Mouse (Mus musculus): ENCODE results near the gene Zc3h18. TPM values are rescaled to one million over a fixed set of nuclear protein-coding genes. Genes with fewer than 3 reads are reported as not detected.

The Zc3h18 gene
- polyA plus RNA-seq, 1 experiment from 2014 or later: 32.4 TPM

- H3K4me2 ChIP-seq (ENCODE audit: low read depth, low read length): peak within 1 kb of the TSS; percentile 89
- peak within 1 kb of the TSS; percentile 99 for H3K27ac ChIP-seq (ENCODE audit: low read length)
- no peaks in the 10 kb centered on the region for H3K9me3 ChIP-seq (replicated peaks; ENCODE audit: control insufficient read depth, low read length)
- H3K4me1 ChIP-seq (ENCODE audit: control insufficient read depth, insufficient read depth, low read length): peaks cover 24% of the 10 kb centered on the region
- H3K9ac ChIP-seq (ENCODE audit: low read length): peak within 1 kb of the TSS; percentile 88
- no peaks in the 10 kb centered on the region for H3K27me3 ChIP-seq (ENCODE audit: control insufficient read depth, insufficient read depth, low read length)
- H3K4me3 ChIP-seq (replicated peaks; ENCODE audit: low read length): peak within 1 kb of the TSS; percentile 74
- under 1% methylated on average over 47 of the region's 47 CpGs for WGBS
- peak; percentile 97 for ATAC-seq (ENCODE audit: insufficient read depth, low FRiP score)
- 0 out of 2 replicates have a peak, but pooled peaks cover 4% of the 10 kb centered on the region for H3K36me3 ChIP-seq (ENCODE audit: control insufficient read depth, insufficient read depth, low read length)
These were observed 67.0 kb downstream of the Zc3h18 start, which contains the start of gene Mvd for GRCm38 (mm10) chr8:122443262-122444006. Gene Mvd (minus strand): TSS chr8:122443422.

GRCm38 (mm10) chr8:122444058-122444748 is 67.8 kb downstream of the Zc3h18 start:
- no peaks in the 10 kb centered on the region for H3K9me3 ChIP-seq (replicated peaks; ENCODE audit: control insufficient read depth, low read length)
- H3K27me3 ChIP-seq (ENCODE audit: control insufficient read depth, insufficient read depth, low read length): no peaks in the 10 kb centered on the region
- 0 out of 2 replicates have a peak, but pooled peaks cover 3% of the 10 kb centered on the region for H3K36me3 ChIP-seq (ENCODE audit: control insufficient read depth, insufficient read depth, low read length)
- peak; percentile 69 for ATAC-seq (ENCODE audit: insufficient read depth, low FRiP score)
- peak overlapping the region; percentile 99 for H3K27ac ChIP-seq (ENCODE audit: low read length)
- H3K4me2 ChIP-seq (ENCODE audit: low read depth, low read length): peak overlapping the region; percentile 83
- peak overlapping the region; percentile 88 for H3K9ac ChIP-seq (ENCODE audit: low read length)
- H3K4me3 ChIP-seq (replicated peaks; ENCODE audit: low read length): peak overlapping the region; percentile 74
- peaks cover 21% of the 10 kb centered on the region for H3K4me1 ChIP-seq (ENCODE audit: control insufficient read depth, insufficient read depth, low read length)
- 4% methylated on average over 19 of the region's 19 CpGs for WGBS

DNA sequence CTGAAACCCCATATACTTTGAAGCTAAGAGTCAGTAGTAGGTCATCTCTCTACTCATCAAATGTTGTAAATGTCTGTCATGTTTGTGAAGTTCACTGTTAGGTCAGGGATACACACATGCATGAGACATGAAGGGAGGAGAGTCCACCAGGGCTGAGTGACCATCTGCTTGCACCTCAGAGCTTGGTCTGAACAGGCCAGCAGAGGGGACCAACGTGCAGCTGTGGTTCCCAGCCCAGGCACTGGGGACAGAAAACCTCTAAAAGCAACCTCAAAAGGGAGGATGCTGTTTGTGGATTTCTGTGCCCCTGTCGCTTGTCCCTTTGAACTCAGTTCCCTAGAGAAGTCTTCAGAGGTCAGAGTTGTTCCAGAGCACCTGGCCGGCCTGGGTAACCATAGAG is 68.8 kb downstream of the Zc3h18 start:
- ATAC-seq (ENCODE audit: insufficient read depth, low FRiP score): no peak
- Histone ChIP-seq H3K9ac (ENCODE audit: low read length) (no peak overlapping the region), H3K4me2 (ENCODE audit: low read depth, low read length) (peak overlapping the region; percentile 83; the same call in 1 of the 2 replicates), H3K27me3 (ENCODE audit: control insufficient read depth, insufficient read depth, low read length) (no peaks in the 10 kb centered on the region), H3K27ac (ENCODE audit: low read length) (no peak overlapping the region), H3K9me3 (replicated peaks; ENCODE audit: control insufficient read depth, low read length) (no peaks in the 10 kb centered on the region), H3K4me1 (ENCODE audit: control insufficient read depth, insufficient read depth, low read length) (peaks cover 21% of the 10 kb centered on the region), H3K36me3 (ENCODE audit: control insufficient read depth, insufficient read depth, low read length) (no peaks in the 10 kb centered on the region), H3K4me3 (replicated peaks; ENCODE audit: low read length) (no peak overlapping the region)
- 53% methylated on average over 3 of the region's 3 CpGs for WGBS

DNA sequence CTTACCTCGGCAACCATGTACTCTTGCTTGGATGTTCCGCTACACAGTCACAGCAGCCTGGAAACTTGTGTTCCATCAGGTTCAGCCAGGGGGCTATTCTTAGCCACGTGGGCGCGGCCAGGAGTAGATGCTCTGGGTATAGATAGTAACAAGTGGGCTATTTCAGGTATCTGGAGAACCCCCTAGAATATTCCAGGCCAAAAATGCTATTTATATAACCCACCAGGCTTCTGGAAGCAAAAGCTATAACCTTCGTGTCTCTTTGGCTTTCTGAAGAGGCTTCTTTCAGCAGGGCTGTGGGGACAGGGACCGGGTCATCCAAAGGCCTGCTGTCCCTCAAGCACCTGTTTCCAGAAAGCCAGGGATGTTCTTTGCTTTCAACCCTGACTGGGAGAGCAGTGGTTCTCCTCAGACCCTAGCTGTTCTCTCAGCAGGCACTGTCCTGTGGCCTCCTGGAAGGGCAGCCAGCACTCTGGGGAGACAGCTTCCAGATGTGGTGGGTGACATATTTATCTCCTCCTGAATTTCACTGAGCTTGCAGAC is 74.8 kb downstream of the Zc3h18 start:
- H3K9ac ChIP-seq (ENCODE audit: low read length): no peak overlapping the region
- H3K9me3 ChIP-seq (replicated peaks; ENCODE audit: control insufficient read depth, low read length): no peaks in the 10 kb centered on the region
- H3K27me3 ChIP-seq (ENCODE audit: control insufficient read depth, insufficient read depth, low read length): no peaks in the 10 kb centered on the region
- H3K4me3 ChIP-seq (replicated peaks; ENCODE audit: low read length): no peak overlapping the region
- H3K4me1 ChIP-seq (ENCODE audit: control insufficient read depth, insufficient read depth, low read length): no peaks in the 10 kb centered on the region; the same call in 1 of the 2 replicates
- H3K36me3 ChIP-seq (ENCODE audit: control insufficient read depth, insufficient read depth, low read length): no peaks in the 10 kb centered on the region
- no peak overlapping the region for H3K4me2 ChIP-seq (ENCODE audit: low read depth, low read length)
- WGBS: 55% methylated on average over 7 of the region's 7 CpGs
- H3K27ac ChIP-seq (ENCODE audit: low read length): no peak overlapping the region
- no peak for ATAC-seq (ENCODE audit: insufficient read depth, low FRiP score)

GRCm38 (mm10) chr8:122452154-122452553 is 75.7 kb downstream of the Zc3h18 start:
- no peak overlapping the region for H3K4me3 ChIP-seq (replicated peaks; ENCODE audit: low read length)
- H3K9me3 ChIP-seq (replicated peaks; ENCODE audit: control insufficient read depth, low read length): no peaks in the 10 kb centered on the region
- no peaks in the 10 kb centered on the region for H3K36me3 ChIP-seq (ENCODE audit: control insufficient read depth, insufficient read depth, low read length)
- no peak for ATAC-seq (ENCODE audit: insufficient read depth, low FRiP score)
- 88% methylated on average over 10 of the region's 10 CpGs for WGBS
- H3K9ac ChIP-seq (ENCODE audit: low read length): no peak overlapping the region
- H3K27me3 ChIP-seq (ENCODE audit: control insufficient read depth, insufficient read depth, low read length): no peaks in the 10 kb centered on the region
- H3K4me1 ChIP-seq (ENCODE audit: control insufficient read depth, insufficient read depth, low read length): no peaks in the 10 kb centered on the region
- no peak overlapping the region for H3K4me2 ChIP-seq (ENCODE audit: low read depth, low read length)
- H3K27ac ChIP-seq (ENCODE audit: low read length): no peak overlapping the region

DNA sequence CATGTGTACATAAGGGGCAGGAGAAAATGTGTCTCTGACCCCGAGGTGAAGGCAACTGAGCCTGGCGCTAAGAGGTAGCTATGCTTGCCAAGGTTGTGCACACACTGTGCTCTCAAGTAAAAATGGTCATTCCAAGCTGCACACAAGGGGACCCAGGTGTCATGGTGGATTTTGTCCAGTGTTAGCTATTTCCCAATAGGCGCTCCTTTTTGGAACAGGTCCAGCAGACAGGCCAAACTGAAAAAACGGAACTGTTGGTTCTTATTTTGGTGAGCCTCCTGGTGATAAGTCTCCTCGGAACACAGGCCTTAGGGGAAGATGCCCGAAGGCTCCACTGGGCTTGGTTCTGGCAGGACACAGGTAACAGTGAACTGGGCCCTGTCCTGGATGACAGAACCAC is 78.0 kb downstream of the Zc3h18 start:
- Histone ChIP-seq H3K27ac (ENCODE audit: low read length) (no peak overlapping the region), H3K36me3 (ENCODE audit: control insufficient read depth, insufficient read depth, low read length) (no peaks in the 10 kb centered on the region), H3K4me3 (replicated peaks; ENCODE audit: low read length) (no peak overlapping the region), H3K9me3 (replicated peaks; ENCODE audit: control insufficient read depth, low read length) (no peaks in the 10 kb centered on the region), H3K4me2 (ENCODE audit: low read depth, low read length) (no peak overlapping the region), H3K9ac (ENCODE audit: low read length) (no peak overlapping the region), H3K27me3 (ENCODE audit: control insufficient read depth, insufficient read depth, low read length) (peaks cover 6% of the 10 kb centered on the region), H3K4me1 (ENCODE audit: control insufficient read depth, insufficient read depth, low read length) (no peaks in the 10 kb centered on the region)
- WGBS: 83% methylated on average over 6 of the region's 6 CpGs
- ATAC-seq (ENCODE audit: insufficient read depth, low FRiP score): no peak

GRCm38 (mm10) chr8:122457171-122457570 is 80.8 kb downstream of the Zc3h18 start:
- H3K27me3 ChIP-seq (ENCODE audit: control insufficient read depth, insufficient read depth, low read length): peaks cover 19% of the 10 kb centered on the region
- no peaks in the 10 kb centered on the region for H3K36me3 ChIP-seq (ENCODE audit: control insufficient read depth, insufficient read depth, low read length)
- H3K4me1 ChIP-seq (ENCODE audit: control insufficient read depth, insufficient read depth, low read length): 0 out of 2 replicates have a peak, but pooled peaks cover 6% of the 10 kb centered on the region
- H3K27ac ChIP-seq (ENCODE audit: low read length): no peak overlapping the region
- H3K4me3 ChIP-seq (replicated peaks; ENCODE audit: low read length): no peak overlapping the region
- H3K9ac ChIP-seq (ENCODE audit: low read length): no peak overlapping the region
- 67% methylated on average over 11 of the region's 11 CpGs for WGBS
- no peak for ATAC-seq (ENCODE audit: insufficient read depth, low FRiP score)
- H3K9me3 ChIP-seq (replicated peaks; ENCODE audit: control insufficient read depth, low read length): no peaks in the 10 kb centered on the region
- H3K4me2 ChIP-seq (ENCODE audit: low read depth, low read length): no peak overlapping the region

DNA sequence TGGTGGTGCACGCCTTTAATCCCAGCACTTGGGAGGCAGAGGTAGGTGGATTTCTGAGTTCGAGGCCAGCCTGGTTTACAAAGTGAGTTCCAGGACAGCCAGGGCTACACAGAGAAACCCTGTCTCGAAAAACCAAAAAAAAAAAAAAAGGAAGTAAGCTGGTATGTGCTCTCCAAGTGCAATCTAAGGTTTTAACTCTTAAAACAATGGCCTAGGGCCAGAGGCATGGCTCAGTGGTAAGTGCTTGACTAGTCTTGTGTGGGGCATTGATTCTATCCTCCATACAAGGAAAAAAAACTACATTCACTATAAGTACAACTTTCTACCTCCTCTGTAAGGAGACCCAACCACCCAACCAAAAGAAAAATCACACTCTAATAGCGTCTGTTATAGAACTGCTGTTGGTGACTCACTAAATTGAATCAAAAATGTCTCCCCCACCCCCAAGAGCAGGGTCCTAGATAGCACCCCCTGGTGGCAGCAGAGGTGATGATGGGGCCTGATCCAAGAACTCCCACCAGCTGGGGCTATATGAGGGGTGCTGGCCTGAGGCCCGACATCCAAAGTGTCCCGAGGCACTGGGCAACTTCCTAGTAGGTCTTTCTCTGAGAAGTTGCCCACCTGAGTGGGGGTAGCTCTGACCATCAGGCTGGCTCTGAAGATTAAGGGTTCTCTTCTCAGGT is 83.0 kb downstream of the Zc3h18 start:
- H3K4me3 ChIP-seq (replicated peaks; ENCODE audit: low read length): no peak overlapping the region
- H3K9ac ChIP-seq (ENCODE audit: low read length): no peak overlapping the region
- no peaks in the 10 kb centered on the region for H3K9me3 ChIP-seq (replicated peaks; ENCODE audit: control insufficient read depth, low read length)
- H3K27ac ChIP-seq (ENCODE audit: low read length): no peak overlapping the region
- no peak for ATAC-seq (ENCODE audit: insufficient read depth, low FRiP score)
- no peak overlapping the region for H3K4me2 ChIP-seq (ENCODE audit: low read depth, low read length)
- 0 out of 2 replicates have a peak, but pooled peaks cover 6% of the 10 kb centered on the region for H3K4me1 ChIP-seq (ENCODE audit: control insufficient read depth, insufficient read depth, low read length)
- WGBS: 59% methylated on average over 6 of the region's 6 CpGs
- peaks cover 19% of the 10 kb centered on the region for H3K27me3 ChIP-seq (ENCODE audit: control insufficient read depth, insufficient read depth, low read length)
- H3K36me3 ChIP-seq (ENCODE audit: control insufficient read depth, insufficient read depth, low read length): no peaks in the 10 kb centered on the region

Measured in stomach, embryonic 16.5 days (tissue).